Mouse (Mus musculus) splenic B cell, adult 2 months (primary cell): ENCODE measurements around the gene Pdlim3.
A peak's percentile ranks its signal among the peaks of the same experiment; 100 is the strongest.

Source experiments
- DNase-seq: peaks from one replicate; pipeline ENCODE4 v3.0.0-alpha.2; 2011; ENCODE audit warnings: low read depth, low spot score
- H3K27me3 ChIP-seq: 2 replicates; pipeline ENCODE4 v1.6.1; 2012; ENCODE audit warnings: mild to moderate bottlenecking, low read length, moderate library complexity, mixed read lengths; ENCODE audit not compliant: control insufficient read depth, poor library complexity, insufficient read depth, severe bottlenecking
- H3K36me3 ChIP-seq: 2 replicates; pipeline ENCODE4 v1.6.1; 2012; ENCODE audit warnings: mild to moderate bottlenecking, low read length, moderate library complexity, mixed read lengths; ENCODE audit not compliant: control insufficient read depth, poor library complexity, insufficient read depth, severe bottlenecking

Pdlim3 gene

GRCm38 (mm10) chr8:45883793-45884192 lies 1.5 kb upstream of the Pdlim3 start:
- no peaks in the 10 kb centered on the region for H3K36me3 ChIP-seq
- no peak for DNase-seq
- no peaks in the 10 kb centered on the region; the same call in 1 of the 2 replicates for H3K27me3 ChIP-seq

GRCm38 (mm10) chr8:45884552-45884951 lies 709 bp upstream of the Pdlim3 start:
- no peaks in the 10 kb centered on the region for H3K36me3 ChIP-seq
- H3K27me3 ChIP-seq: no peaks in the 10 kb centered on the region; the same call in 1 of the 2 replicates
- DNase-seq: peak; percentile 34

GRCm38 (mm10) chr8:45885775-45886174 lies 514 bp downstream of the Pdlim3 start:
- peak; percentile 40 for DNase-seq
- Histone ChIP-seq H3K36me3 (no peaks in the 10 kb centered on the region), H3K27me3 (no peaks in the 10 kb centered on the region; the same call in 1 of the 2 replicates)

GRCm38 (mm10) chr8:45889737-45890136 lies 4.5 kb downstream of the Pdlim3 start:
- no peak for DNase-seq
- Histone ChIP-seq H3K36me3 (no peaks in the 10 kb centered on the region), H3K27me3 (no peaks in the 10 kb centered on the region; the same call in none of the 2 replicates)

- Histone ChIP-seq H3K36me3 (no peaks in the 10 kb centered on the region), H3K27me3 (no peaks in the 10 kb centered on the region)
- DNase-seq: no peak
Observed at GRCm38 (mm10) chr8:45896590-45896989, 11.3 kb downstream of the Pdlim3 start.

- no peaks in the 10 kb centered on the region for H3K36me3 ChIP-seq
- no peaks in the 10 kb centered on the region for H3K27me3 ChIP-seq
- DNase-seq: peak; percentile 95
Observed at GRCm38 (mm10) chr8:45899783-45900182, 14.5 kb downstream of the Pdlim3 start.

GRCm38 (mm10) chr8:45901626-45902025 lies 16.4 kb downstream of the Pdlim3 start:
- Histone ChIP-seq H3K36me3 (no peaks in the 10 kb centered on the region), H3K27me3 (no peaks in the 10 kb centered on the region)
- no peak for DNase-seq

GRCm38 (mm10) chr8:45903659-45904058 lies 18.4 kb downstream of the Pdlim3 start:
- Histone ChIP-seq H3K36me3 (no peaks in the 10 kb centered on the region), H3K27me3 (no peaks in the 10 kb centered on the region)
- no peak for DNase-seq

- no peak for DNase-seq
- H3K36me3 ChIP-seq: no peaks in the 10 kb centered on the region
- no peaks in the 10 kb centered on the region for H3K27me3 ChIP-seq
Observed at GRCm38 (mm10) chr8:45905591-45906250, 20.5 kb downstream of the Pdlim3 start.

- Histone ChIP-seq H3K27me3 (no peaks in the 10 kb centered on the region), H3K36me3 (no peaks in the 10 kb centered on the region)
- DNase-seq: no peak
Observed at GRCm38 (mm10) chr8:45906251-45906619, 21.0 kb downstream of the Pdlim3 start.

GRCm38 (mm10) chr8:45913707-45914106 lies 28.4 kb downstream of the Pdlim3 start:
- Histone ChIP-seq H3K27me3 (no peaks in the 10 kb centered on the region; the same call in 1 of the 2 replicates), H3K36me3 (no peaks in the 10 kb centered on the region)
- DNase-seq: no peak

- H3K27me3 ChIP-seq: no peaks in the 10 kb centered on the region; the same call in 1 of the 2 replicates
- DNase-seq: no peak
- H3K36me3 ChIP-seq: no peaks in the 10 kb centered on the region
Observed at GRCm38 (mm10) chr8:45916496-45916895, 31.2 kb downstream of the Pdlim3 start.

GRCm38 (mm10) chr8:45917040-45917679 lies 31.9 kb downstream of the Pdlim3 start:
- no peaks in the 10 kb centered on the region for H3K36me3 ChIP-seq
- no peak for DNase-seq
- no peaks in the 10 kb centered on the region; the same call in 1 of the 2 replicates for H3K27me3 ChIP-seq

- no peak for DNase-seq
- Histone ChIP-seq H3K36me3 (no peaks in the 10 kb centered on the region), H3K27me3 (no peaks in the 10 kb centered on the region)
Observed at GRCm38 (mm10) chr8:45918891-45919290, 33.6 kb downstream of the Pdlim3 start.

- Histone ChIP-seq H3K36me3 (no peaks in the 10 kb centered on the region), H3K27me3 (no peaks in the 10 kb centered on the region)
- no peak for DNase-seq
Observed at GRCm38 (mm10) chr8:45920392-45920791, 35.1 kb downstream of the Pdlim3 start.
